Mouse (Mus musculus): ENCODE measurements around the gene Fam240a. TPM values are rescaled to one million over a fixed set of nuclear protein-coding genes. Genes with fewer than 3 reads are reported as not detected.

Gene Fam240a
- polyA plus RNA-seq, 1 experiment from 2014 or later = not detected

DNA sequence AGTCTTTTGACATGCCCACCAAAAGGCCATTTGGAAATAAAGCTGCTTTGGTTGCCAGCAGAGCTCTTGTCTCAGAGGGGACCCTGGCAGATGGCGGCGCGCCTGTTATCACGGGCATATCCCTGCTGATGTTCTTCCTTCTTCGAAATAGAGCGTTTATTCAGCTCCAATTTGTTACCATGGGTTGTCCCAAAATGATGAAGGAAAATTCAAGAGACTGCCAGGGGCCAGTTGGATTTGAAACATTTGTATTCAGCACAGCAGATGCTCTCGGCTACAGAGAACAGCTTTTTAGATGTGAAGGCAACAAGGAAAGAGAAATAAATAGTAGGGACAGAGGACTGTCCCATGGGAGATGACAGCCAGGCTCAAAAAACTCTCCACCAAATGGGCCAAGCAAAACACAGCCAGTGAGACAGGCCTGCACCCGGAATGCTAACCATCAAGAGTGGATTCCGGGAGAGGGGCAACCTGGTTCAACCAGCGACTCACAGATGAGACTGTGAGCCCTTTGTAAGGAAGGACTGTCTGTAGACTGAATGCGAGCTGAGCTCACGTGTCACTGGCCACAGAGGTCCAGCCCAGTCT, 17.3 kb upstream of the Fam240a start:
- H3K4me2 ChIP-seq (replicated peaks; ENCODE audit: low read depth, low read length) = no peak overlapping the region
- H3K4me3 ChIP-seq (ENCODE audit: low read depth, low read length) = no peak overlapping the region
- WGBS = 85% methylated on average over 12 of the region's 12 CpGs
- no peaks in the 10 kb centered on the region for H3K9me3 ChIP-seq (ENCODE audit: control insufficient read depth, low read depth, low read length)
- H3K4me1 ChIP-seq (ENCODE audit: control insufficient read depth, insufficient read depth, low read length) = no peaks in the 10 kb centered on the region
- H3K27me3 ChIP-seq (ENCODE audit: control insufficient read depth, insufficient read depth, low read length) = no peaks in the 10 kb centered on the region
- ATAC-seq (ENCODE audit: insufficient number of reproducible peaks, insufficient read depth, low FRiP score, low read depth) = no peak
- no peak overlapping the region for H3K9ac ChIP-seq (replicated peaks; ENCODE audit: low read depth, low read length)
- H3K36me3 ChIP-seq (ENCODE audit: control insufficient read depth, insufficient read depth, low read length) = no peaks in the 10 kb centered on the region
- no peak overlapping the region for H3K27ac ChIP-seq (ENCODE audit: low read length)

DNA sequence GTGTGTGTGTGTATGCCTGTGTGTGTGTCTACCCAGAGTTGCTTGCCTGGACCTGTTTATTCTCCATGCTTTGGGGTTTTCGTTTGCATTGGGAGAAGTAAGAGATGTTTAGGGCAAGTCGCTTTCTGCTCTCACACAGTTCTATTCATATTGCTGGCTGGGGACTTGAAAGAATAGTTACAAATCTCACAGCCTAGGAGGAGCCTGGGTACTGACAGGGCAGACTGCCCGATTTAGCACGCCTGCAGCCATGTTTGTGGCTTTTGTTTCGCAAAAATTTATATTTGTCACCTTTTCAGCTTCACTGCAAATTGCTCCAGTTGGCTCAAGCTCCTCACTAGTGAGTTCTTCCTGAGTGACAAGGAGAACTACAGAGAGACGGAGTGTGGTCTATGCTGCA, 14.9 kb upstream of the Fam240a start:
- no peak overlapping the region for H3K9ac ChIP-seq (replicated peaks; ENCODE audit: low read depth, low read length)
- no peak overlapping the region for H3K4me3 ChIP-seq (ENCODE audit: low read depth, low read length)
- 74% methylated on average over 6 of the region's 6 CpGs for WGBS
- no peak for ATAC-seq (ENCODE audit: insufficient number of reproducible peaks, insufficient read depth, low FRiP score, low read depth)
- H3K4me2 ChIP-seq (replicated peaks; ENCODE audit: low read depth, low read length) = no peak overlapping the region
- H3K9me3 ChIP-seq (ENCODE audit: control insufficient read depth, low read depth, low read length) = no peaks in the 10 kb centered on the region
- no peaks in the 10 kb centered on the region for H3K4me1 ChIP-seq (ENCODE audit: control insufficient read depth, insufficient read depth, low read length)
- no peaks in the 10 kb centered on the region for H3K36me3 ChIP-seq (ENCODE audit: control insufficient read depth, insufficient read depth, low read length)
- H3K27ac ChIP-seq (ENCODE audit: low read length) = no peak overlapping the region
- no peaks in the 10 kb centered on the region for H3K27me3 ChIP-seq (ENCODE audit: control insufficient read depth, insufficient read depth, low read length)

DNA sequence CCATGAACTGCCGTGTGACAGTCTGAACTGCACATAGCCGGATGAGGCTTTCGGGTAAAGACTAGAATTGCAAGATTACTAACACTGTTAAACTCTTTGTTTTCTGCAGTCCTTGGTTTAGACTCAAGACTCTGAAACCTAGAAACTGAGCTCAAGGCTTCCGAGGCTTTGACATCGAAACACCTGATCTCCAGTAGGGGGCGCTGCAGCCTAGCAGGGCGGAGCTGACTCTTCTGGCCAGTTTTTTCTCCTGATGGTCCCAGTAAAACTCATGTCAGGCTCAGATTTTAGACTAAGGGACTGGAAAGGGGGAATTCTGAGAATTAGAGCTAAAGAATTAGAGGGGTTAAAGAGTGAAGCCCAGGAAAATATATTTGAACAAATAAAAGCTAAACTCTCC, 6.1 kb upstream of the Fam240a start:
- H3K4me1 ChIP-seq (ENCODE audit: control insufficient read depth, insufficient read depth, low read length) = no peaks in the 10 kb centered on the region
- H3K27ac ChIP-seq (ENCODE audit: low read length) = no peak overlapping the region
- no peaks in the 10 kb centered on the region for H3K9me3 ChIP-seq (ENCODE audit: control insufficient read depth, low read depth, low read length)
- no peak overlapping the region for H3K9ac ChIP-seq (replicated peaks; ENCODE audit: low read depth, low read length)
- H3K4me3 ChIP-seq (ENCODE audit: low read depth, low read length) = no peak overlapping the region
- no peaks in the 10 kb centered on the region for H3K27me3 ChIP-seq (ENCODE audit: control insufficient read depth, insufficient read depth, low read length)
- WGBS = 17% methylated on average over 7 of the region's 7 CpGs
- ATAC-seq (ENCODE audit: insufficient number of reproducible peaks, insufficient read depth, low FRiP score, low read depth) = no peak
- no peaks in the 10 kb centered on the region for H3K36me3 ChIP-seq (ENCODE audit: control insufficient read depth, insufficient read depth, low read length)
- no peak overlapping the region for H3K4me2 ChIP-seq (replicated peaks; ENCODE audit: low read depth, low read length)

DNA sequence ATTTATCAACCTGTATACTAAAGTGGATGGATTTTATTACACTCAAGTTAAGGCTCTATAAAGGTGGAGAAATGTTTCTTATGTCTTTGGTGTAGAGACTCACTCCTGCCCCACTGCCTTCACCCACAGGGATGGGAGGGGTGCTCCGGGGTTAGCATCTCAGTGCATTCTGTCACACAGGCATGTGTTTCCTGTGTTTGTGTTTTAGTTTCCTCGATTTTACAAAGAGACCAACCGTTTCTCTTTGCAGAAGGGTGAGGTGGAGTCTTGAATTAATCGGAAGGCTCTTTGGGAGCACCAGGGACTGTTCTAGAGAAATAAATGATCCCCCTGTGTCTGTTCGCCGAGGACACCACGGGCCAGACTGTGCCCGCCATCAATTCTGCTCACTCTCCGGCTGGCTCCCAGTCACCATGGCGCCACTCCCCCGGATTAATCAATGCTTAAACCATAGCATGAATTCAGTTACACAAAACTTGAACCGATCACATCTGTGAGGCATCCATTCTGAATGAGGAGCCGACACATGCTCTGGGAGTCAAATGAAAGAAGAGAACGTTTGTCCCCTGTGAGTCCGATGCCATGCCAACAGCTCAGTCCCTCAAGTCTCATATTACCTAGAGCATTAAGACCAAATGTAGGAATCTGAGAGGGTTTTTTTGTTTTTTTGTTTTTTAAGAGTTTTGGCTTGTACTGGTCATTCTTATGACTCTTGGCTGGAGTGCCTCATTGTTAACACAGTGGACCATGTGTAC, 4.2 kb upstream of the Fam240a start:
- Histone ChIP-seq H3K4me3 (ENCODE audit: low read depth, low read length) (no peak overlapping the region), H3K4me2 (replicated peaks; ENCODE audit: low read depth, low read length) (no peak overlapping the region), H3K9me3 (ENCODE audit: control insufficient read depth, low read depth, low read length) (no peaks in the 10 kb centered on the region), H3K27me3 (ENCODE audit: control insufficient read depth, insufficient read depth, low read length) (no peaks in the 10 kb centered on the region), H3K9ac (replicated peaks; ENCODE audit: low read depth, low read length) (no peak overlapping the region), H3K4me1 (ENCODE audit: control insufficient read depth, insufficient read depth, low read length) (no peaks in the 10 kb centered on the region), H3K27ac (ENCODE audit: low read length) (no peak overlapping the region), H3K36me3 (ENCODE audit: control insufficient read depth, insufficient read depth, low read length) (no peaks in the 10 kb centered on the region)
- no peak for ATAC-seq (ENCODE audit: insufficient number of reproducible peaks, insufficient read depth, low FRiP score, low read depth)
- whole genome bisulfite sequencing = 64% methylated on average over 15 of the region's 15 CpGs

- no peaks in the 10 kb centered on the region for H3K27me3 ChIP-seq (ENCODE audit: control insufficient read depth, insufficient read depth, low read length)
- H3K4me2 ChIP-seq (replicated peaks; ENCODE audit: low read depth, low read length) = no peak overlapping the region
- no peaks in the 10 kb centered on the region for H3K4me1 ChIP-seq (ENCODE audit: control insufficient read depth, insufficient read depth, low read length)
- ATAC-seq (ENCODE audit: insufficient number of reproducible peaks, insufficient read depth, low FRiP score, low read depth) = no peak
- H3K9me3 ChIP-seq (ENCODE audit: control insufficient read depth, low read depth, low read length) = no peaks in the 10 kb centered on the region
- no peak overlapping the region for H3K4me3 ChIP-seq (ENCODE audit: low read depth, low read length)
- no peak overlapping the region for H3K9ac ChIP-seq (replicated peaks; ENCODE audit: low read depth, low read length)
- H3K36me3 ChIP-seq (ENCODE audit: control insufficient read depth, insufficient read depth, low read length) = no peaks in the 10 kb centered on the region
- 66% methylated on average over 8 of the region's 8 CpGs for WGBS
- H3K27ac ChIP-seq (ENCODE audit: low read length) = no peak overlapping the region
These were observed 1.2 kb downstream of the Fam240a start for GRCm38 (mm10) chr9:110915466-110915865.

- no peaks in the 10 kb centered on the region for H3K27me3 ChIP-seq (ENCODE audit: control insufficient read depth, insufficient read depth, low read length)
- WGBS = 53% methylated on average over 21 of the region's 21 CpGs
- no peak overlapping the region for H3K27ac ChIP-seq (ENCODE audit: low read length)
- H3K4me3 ChIP-seq (ENCODE audit: low read depth, low read length) = no peak overlapping the region
- H3K4me2 ChIP-seq (replicated peaks; ENCODE audit: low read depth, low read length) = no peak overlapping the region
- no peak for ATAC-seq (ENCODE audit: insufficient number of reproducible peaks, insufficient read depth, low FRiP score, low read depth)
- H3K9me3 ChIP-seq (ENCODE audit: control insufficient read depth, low read depth, low read length) = no peaks in the 10 kb centered on the region
- no peaks in the 10 kb centered on the region for H3K4me1 ChIP-seq (ENCODE audit: control insufficient read depth, insufficient read depth, low read length)
- H3K9ac ChIP-seq (replicated peaks; ENCODE audit: low read depth, low read length) = no peak overlapping the region
- H3K36me3 ChIP-seq (ENCODE audit: control insufficient read depth, insufficient read depth, low read length) = no peaks in the 10 kb centered on the region
These were observed 1.9 kb downstream of the Fam240a start for GRCm38 (mm10) chr9:110914631-110915236.

DNA sequence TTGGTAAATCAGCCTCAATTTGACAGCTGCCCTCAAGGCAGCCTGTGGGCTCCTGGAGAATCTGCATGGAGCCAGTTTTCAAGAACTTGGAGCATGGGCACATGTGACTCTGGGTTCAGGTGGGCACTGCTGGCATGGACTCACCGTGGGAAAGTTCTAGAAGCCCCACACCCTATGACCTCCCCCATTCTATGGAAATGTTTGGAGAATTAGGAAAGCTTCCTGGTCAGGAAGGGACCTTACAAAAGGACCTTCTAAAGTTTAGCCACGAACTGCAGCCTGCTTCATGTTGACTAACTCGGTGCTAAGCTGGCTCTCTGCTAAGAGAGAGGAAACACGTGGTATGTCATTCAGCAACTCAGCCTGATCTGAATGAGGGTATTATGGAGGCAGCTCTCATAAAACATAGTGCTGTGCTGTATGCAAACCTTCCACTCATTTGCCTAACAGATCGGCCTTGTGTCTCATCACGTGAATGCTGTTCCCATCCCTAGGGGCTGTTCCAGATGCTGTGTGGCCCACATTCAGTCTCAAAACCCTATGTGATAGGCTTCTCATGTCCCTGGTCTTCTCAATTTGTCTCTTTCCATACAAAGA, 7.2 kb downstream of the Fam240a start:
- H3K36me3 ChIP-seq (ENCODE audit: control insufficient read depth, insufficient read depth, low read length) = no peaks in the 10 kb centered on the region
- ATAC-seq (ENCODE audit: insufficient number of reproducible peaks, insufficient read depth, low FRiP score, low read depth) = no peak
- no peaks in the 10 kb centered on the region for H3K9me3 ChIP-seq (ENCODE audit: control insufficient read depth, low read depth, low read length)
- no peak overlapping the region for H3K4me2 ChIP-seq (replicated peaks; ENCODE audit: low read depth, low read length)
- H3K27ac ChIP-seq (ENCODE audit: low read length) = no peak overlapping the region
- H3K27me3 ChIP-seq (ENCODE audit: control insufficient read depth, insufficient read depth, low read length) = no peaks in the 10 kb centered on the region
- H3K4me3 ChIP-seq (ENCODE audit: low read depth, low read length) = no peak overlapping the region
- no peak overlapping the region for H3K9ac ChIP-seq (replicated peaks; ENCODE audit: low read depth, low read length)
- no peaks in the 10 kb centered on the region for H3K4me1 ChIP-seq (ENCODE audit: control insufficient read depth, insufficient read depth, low read length)
- WGBS = 73% methylated on average over 6 of the region's 6 CpGs

DNA sequence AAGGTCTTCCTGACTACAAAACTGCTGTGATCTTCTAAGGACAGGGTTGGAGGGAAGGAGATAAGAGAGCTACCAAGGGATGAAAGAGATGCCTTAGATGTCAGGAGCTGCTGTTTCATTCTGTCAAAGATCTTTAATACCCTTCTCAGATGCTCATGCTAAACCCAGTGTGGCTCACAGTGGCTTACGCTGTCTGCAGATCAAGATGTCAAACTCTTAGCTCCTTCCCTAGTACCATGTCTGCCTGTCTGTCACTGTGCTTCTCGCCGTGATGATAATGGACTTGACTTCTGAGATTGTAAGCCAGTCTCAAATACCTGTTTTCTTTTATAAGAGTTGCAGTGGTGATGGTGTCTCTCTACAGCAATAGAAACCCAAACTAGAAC, 8.0 kb downstream of the Fam240a start:
- H3K4me2 ChIP-seq (replicated peaks; ENCODE audit: low read depth, low read length) = no peak overlapping the region
- no peaks in the 10 kb centered on the region for H3K9me3 ChIP-seq (ENCODE audit: control insufficient read depth, low read depth, low read length)
- no peaks in the 10 kb centered on the region for H3K4me1 ChIP-seq (ENCODE audit: control insufficient read depth, insufficient read depth, low read length)
- WGBS = 91% methylated on average over 3 of the region's 3 CpGs
- no peak overlapping the region for H3K9ac ChIP-seq (replicated peaks; ENCODE audit: low read depth, low read length)
- no peak for ATAC-seq (ENCODE audit: insufficient number of reproducible peaks, insufficient read depth, low FRiP score, low read depth)
- no peaks in the 10 kb centered on the region for H3K27me3 ChIP-seq (ENCODE audit: control insufficient read depth, insufficient read depth, low read length)
- H3K27ac ChIP-seq (ENCODE audit: low read length) = no peak overlapping the region
- H3K36me3 ChIP-seq (ENCODE audit: control insufficient read depth, insufficient read depth, low read length) = no peaks in the 10 kb centered on the region
- H3K4me3 ChIP-seq (ENCODE audit: low read depth, low read length) = no peak overlapping the region
